In the genomic region with DNA sequence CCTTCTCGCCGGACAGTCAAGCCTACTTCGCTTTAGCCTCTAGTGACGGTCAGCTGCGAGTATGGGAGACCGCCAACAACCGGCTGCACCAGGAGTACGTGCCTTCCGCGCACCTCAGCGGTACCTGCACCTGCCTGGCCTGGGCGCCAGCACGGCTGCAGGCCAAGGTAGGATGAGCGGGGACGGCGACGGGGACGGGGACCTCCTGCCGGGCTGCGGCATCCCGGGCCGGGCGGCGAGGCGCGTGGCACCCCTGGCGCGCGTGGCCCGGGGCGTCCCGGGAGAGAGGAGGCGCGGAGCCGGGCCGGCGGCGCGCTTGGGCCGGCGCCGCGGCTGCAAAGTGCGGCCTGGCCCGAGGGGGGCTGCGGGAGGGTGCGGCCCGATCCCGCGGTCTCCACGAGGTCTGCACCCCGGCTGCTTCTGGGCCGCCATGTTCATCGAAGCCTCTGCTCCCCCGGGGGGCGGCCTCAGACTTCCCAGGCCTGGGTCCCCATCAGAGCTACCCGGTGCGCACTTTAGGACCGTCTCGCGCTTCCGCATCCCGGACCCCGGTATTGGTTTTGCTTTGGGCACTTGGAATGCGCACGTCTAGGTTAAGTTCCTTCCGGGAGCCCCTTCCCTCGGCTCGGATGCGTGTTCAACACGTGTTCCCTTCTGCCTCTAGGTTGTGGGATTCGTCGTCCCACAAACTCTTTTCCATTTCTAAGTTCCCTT, we compare ENCODE assay signal across 8 mouse cellular contexts. TPM values are rescaled to one million over a fixed set of nuclear protein-coding genes. Genes with fewer than 3 reads are reported as not detected.
DNase-seq lines count a peak whose midpoint lies in the region; ATAC-seq lines count a peak whose summit lies in the region.

No protein-coding gene starts in this region.

- H3K36me3 ChIP-seq in forebrain, embryonic 10.5 days (replicated peaks): peaks cover 31% of the 10 kb centered on the region
- H3K36me3 ChIP-seq in hindbrain, embryonic 12.5 days: peaks cover 6% of the 10 kb centered on the region; the same call in 1 of the 2 replicates
- H3K36me3 ChIP-seq in liver, embryonic 11.5 days (ENCODE audit: control insufficient read depth, insufficient read depth, low read length): peaks cover 11% of the 10 kb centered on the region; the same call in 1 of the 2 replicates
- H3K36me3 ChIP-seq in neural tube, embryonic 14.5 days (ENCODE audit: control insufficient read depth, insufficient read depth, low read length): no peaks in the 10 kb centered on the region

- H3K9me3 ChIP-seq in forebrain, embryonic 10.5 days: no peaks in the 10 kb centered on the region
- H3K9me3 ChIP-seq in hindbrain, embryonic 12.5 days (replicated peaks): no peaks in the 10 kb centered on the region
- H3K9me3 ChIP-seq in liver, embryonic 11.5 days (ENCODE audit: control insufficient read depth, low read length): no peaks in the 10 kb centered on the region
- no peaks in the 10 kb centered on the region for H3K9me3 ChIP-seq in neural tube, embryonic 14.5 days (ENCODE audit: control insufficient read depth, low read length)

- H3K9ac ChIP-seq in hindbrain, embryonic 12.5 days: peak overlapping the region; percentile 94
- peak overlapping the region; percentile 99 for H3K9ac ChIP-seq in liver, embryonic 11.5 days (ENCODE audit: low read depth, low read length)
- H3K9ac ChIP-seq in neural tube, embryonic 14.5 days (replicated peaks; ENCODE audit: low read depth, low read length): peak overlapping the region; percentile 86

- under 1% methylated on average over 73 of the region's 73 CpGs for WGBS in forebrain, embryonic 10.5 days
- WGBS in hindbrain, embryonic 12.5 days: under 1% methylated on average over 44 of the region's 73 CpGs
- 2% methylated on average over 69 of the region's 73 CpGs for WGBS in liver, embryonic 11.5 days
- WGBS in neural tube, embryonic 14.5 days: under 1% methylated on average over 64 of the region's 73 CpGs

- peak overlapping the region; percentile 89 for H3K4me2 ChIP-seq in hindbrain, embryonic 12.5 days (replicated peaks)
- peak overlapping the region; percentile 86 for H3K4me2 ChIP-seq in liver, embryonic 11.5 days
- peak overlapping the region; percentile 70 for H3K4me2 ChIP-seq in neural tube, embryonic 14.5 days (ENCODE audit: low read depth, low read length)

- peak overlapping the region; percentile 95 for H3K27ac ChIP-seq in forebrain, embryonic 10.5 days
- H3K27ac ChIP-seq in hindbrain, embryonic 12.5 days: peak overlapping the region; percentile 72
- H3K27ac ChIP-seq in liver, embryonic 11.5 days (ENCODE audit: low read depth, low read length): peak overlapping the region; percentile 79
- H3K27ac ChIP-seq in neural tube, embryonic 14.5 days (ENCODE audit: low read depth, low read length): peak overlapping the region; percentile 52; the same call in 1 of the 2 replicates

- DNase-seq in right cerebral cortex, postnatal 14 days: peak; percentile 18
- no peak for DNase-seq in right cerebral cortex, postnatal 36 days (ENCODE audit: low spot score in 2 of 2)
- peak; percentile 41 for DNase-seq in forebrain, embryonic 10.5 days (ENCODE audit: extremely low spot score, low spot score)
- peak; percentile 53 for DNase-seq in liver, embryonic 11.5 days (ENCODE audit: low spot score)
- no peak for DNase-seq in adipocyte (ENCODE audit: low spot score)

- peak overlapping the region; percentile 100 for H3K4me3 ChIP-seq in forebrain, embryonic 10.5 days
- peak overlapping the region; percentile 99 for H3K4me3 ChIP-seq in hindbrain, embryonic 12.5 days
- H3K4me3 ChIP-seq in liver, embryonic 11.5 days (ENCODE audit: low read depth, low read length): peak overlapping the region; percentile 100
- peak overlapping the region; percentile 100 for H3K4me3 ChIP-seq in neural tube, embryonic 14.5 days (ENCODE audit: low read depth, low read length)

- H3K4me1 ChIP-seq in forebrain, embryonic 10.5 days: peaks cover 28% of the 10 kb centered on the region
- H3K4me1 ChIP-seq in hindbrain, embryonic 12.5 days: peaks cover 18% of the 10 kb centered on the region
- H3K4me1 ChIP-seq in liver, embryonic 11.5 days (replicated peaks; ENCODE audit: control insufficient read depth, insufficient read depth, low read length): peaks cover 19% of the 10 kb centered on the region
- peaks cover 15% of the 10 kb centered on the region for H3K4me1 ChIP-seq in neural tube, embryonic 14.5 days (ENCODE audit: control insufficient read depth, insufficient read depth, low read length)

- ATAC-seq in activated CD4-positive, CD25-positive, alpha-beta regulatory T cell, adult 4 months: peak; percentile 15
- ATAC-seq in hindbrain, embryonic 12.5 days (ENCODE audit: low FRiP score): peak; percentile 89
- ATAC-seq in liver, embryonic 11.5 days (replicated peaks; ENCODE audit: low FRiP score): peak; percentile 46
- ATAC-seq in neural tube, embryonic 14.5 days (ENCODE audit: low read depth): peak; percentile 82

- H3K27me3 ChIP-seq in forebrain, embryonic 10.5 days (ENCODE audit: poor library complexity, severe bottlenecking): no peaks in the 10 kb centered on the region
- H3K27me3 ChIP-seq in hindbrain, embryonic 12.5 days: no peaks in the 10 kb centered on the region
- H3K27me3 ChIP-seq in liver, embryonic 11.5 days (replicated peaks; ENCODE audit: control insufficient read depth, insufficient read depth, low read length): no peaks in the 10 kb centered on the region
- no peaks in the 10 kb centered on the region; the same call in 1 of the 2 replicates for H3K27me3 ChIP-seq in neural tube, embryonic 14.5 days (ENCODE audit: control insufficient read depth, insufficient read depth, low read length)

RNA-seq across cellular contexts. Expression of a gene that starts 0.8 kb away (rescaled TPM):
- polyA plus RNA-seq in activated CD4-positive, CD25-positive, alpha-beta regulatory T cell, adult 4 months (2017; shearing (Covaris generic)): 100 to 1,000 TPM; 106 to 132 TPM
- polyA plus RNA-seq in forebrain, embryonic 10.5 days (2016; fragmentation: Nextera tagmentation; extraction: Ambion mirVana): 121 and 126 TPM in 2 replicates
- polyA plus RNA-seq in hindbrain, embryonic 12.5 days (2016; fragmentation: Nextera tagmentation; extraction: Ambion mirVana): 66.9 and 67.4 TPM in 2 replicates
- 140 and 158 TPM in 2 replicates for polyA plus RNA-seq in liver, embryonic 11.5 days (2014; fragmentation: Nextera tagmentation; extraction: Ambion mirVana)
- 50.9 and 53.1 TPM in 2 replicates for polyA plus RNA-seq in neural tube, embryonic 14.5 days (2014; fragmentation: Nextera tagmentation; extraction: Ambion mirVana)

RNA-seq across cellular contexts. Expression of a gene that starts 56.6 kb away (rescaled TPM):
- not detected for polyA plus RNA-seq in activated CD4-positive, CD25-positive, alpha-beta regulatory T cell, adult 4 months (2017; shearing (Covaris generic))
- polyA plus RNA-seq in forebrain, embryonic 10.5 days (2016; fragmentation: Nextera tagmentation; extraction: Ambion mirVana): not detected in 2 replicates
- polyA plus RNA-seq in hindbrain, embryonic 12.5 days (2016; fragmentation: Nextera tagmentation; extraction: Ambion mirVana): 0.07 and 0.19 TPM in 2 replicates
- not detected in 2 replicates for polyA plus RNA-seq in liver, embryonic 11.5 days (2014; fragmentation: Nextera tagmentation; extraction: Ambion mirVana)
- 0.36 and 1.2 TPM in 2 replicates for polyA plus RNA-seq in neural tube, embryonic 14.5 days (2014; fragmentation: Nextera tagmentation; extraction: Ambion mirVana)

Comparison
In these comparisons a context has a peak if more than half of its experiments do, and no peak if none do; other contexts are left out.
1. DNase-seq: peak in right cerebral cortex, postnatal 14 days (single experiment), forebrain, embryonic 10.5 days (single experiment) and liver, embryonic 11.5 days (single experiment); none in right cerebral cortex, postnatal 36 days (0 of 2) and adipocyte (single experiment).
2. ATAC-seq: peak in every context shown above with its lines; median percentile 89 in hindbrain, embryonic 12.5 days; 82 in neural tube, embryonic 14.5 days; 46 in liver, embryonic 11.5 days; 15 in activated CD4-positive, CD25-positive, alpha-beta regulatory T cell, adult 4 months.
3. Peak in every context shown above with its lines, with median percentiles within 50 percentile points of each other: H3K27ac ChIP-seq, H3K4me3 ChIP-seq, H3K4me2 ChIP-seq and H3K9ac ChIP-seq.